Mouse (Mus musculus): Measurements from ENCODE around the gene Mdh2. TPM values are rescaled to one million over a fixed set of nuclear protein-coding genes. Genes with fewer than 3 reads are reported as not detected.

Mdh2 gene
- polyA plus RNA-seq, 1 experiment from 2014 or later = 469 TPM

DNA sequence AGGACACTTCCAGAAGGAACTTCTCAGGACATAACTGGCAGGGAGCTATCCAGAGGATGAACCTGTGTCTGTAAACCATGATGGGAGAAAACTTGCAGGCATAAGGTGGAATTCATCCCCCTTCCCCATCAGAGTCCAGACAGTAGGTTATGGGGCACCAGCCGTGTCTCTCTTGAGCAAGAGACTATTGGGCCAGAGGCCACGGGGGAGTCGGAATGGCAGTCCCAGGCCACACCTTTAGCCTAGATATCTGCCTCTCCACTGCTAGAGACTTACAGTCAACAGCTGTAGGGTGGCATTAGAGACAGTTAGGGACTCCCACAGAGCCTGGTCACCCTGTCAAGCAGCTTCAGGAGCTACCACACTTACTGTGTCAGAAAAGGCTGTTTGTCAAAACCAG is 16.4 kb upstream of the Mdh2 start:
- H3K9ac ChIP-seq (ENCODE audit: low read length) = no peak overlapping the region; the same call in 1 of the 2 replicates
- 62% methylated on average over 3 of the region's 3 CpGs for WGBS
- TF ChIP-seq EP300 (optimal IDR thresholded peaks at IDR 0.05) = no peak
- no peak for TF ChIP-seq CTCF (IDR thresholded peaks at IDR 0.05; ENCODE audit: low read depth)
- no peak overlapping the region for H3K4me3 ChIP-seq (ENCODE audit: low read depth, low read length)
- H3K9me3 ChIP-seq (ENCODE audit: control insufficient read depth, low read length) = no peaks in the 10 kb centered on the region
- no peaks in the 10 kb centered on the region for H3K36me3 ChIP-seq (ENCODE audit: control insufficient read depth, insufficient read depth, low read length)
- ATAC-seq (ENCODE audit: low FRiP score, low TSS enrichment) (no peak), DNase-seq (ENCODE audit: low spot score) (no peak)
- H3K4me1 ChIP-seq (replicated peaks; ENCODE audit: control insufficient read depth, insufficient read depth) = no peaks in the 10 kb centered on the region
- no peak overlapping the region for H3K4me2 ChIP-seq (replicated peaks; ENCODE audit: low read depth)
- no peaks in the 10 kb centered on the region for H3K27me3 ChIP-seq (ENCODE audit: control insufficient read depth, insufficient read depth, low read length)
- no peak overlapping the region for H3K27ac ChIP-seq (replicated peaks)

DNA sequence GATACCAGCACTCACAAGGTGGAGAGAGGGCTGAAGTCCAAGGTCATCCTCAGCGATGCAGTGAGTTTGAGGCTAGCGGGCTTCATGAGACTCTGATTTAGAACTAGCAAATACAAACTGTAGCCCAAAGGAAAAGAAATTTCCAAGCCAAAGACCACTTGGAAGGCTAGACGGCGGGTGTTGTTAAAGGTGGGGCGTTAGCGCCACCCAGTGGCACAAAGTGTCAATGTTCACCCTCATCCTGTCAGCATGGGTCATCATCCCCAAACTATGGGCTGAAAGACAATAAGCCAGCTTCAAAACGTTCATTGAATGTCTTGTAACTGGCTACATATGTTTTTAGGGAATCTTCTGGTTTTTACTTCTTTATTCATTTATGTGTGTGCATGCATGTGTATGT is 14.8 kb upstream of the Mdh2 start:
- no peak overlapping the region for H3K27ac ChIP-seq (replicated peaks)
- H3K9ac ChIP-seq (ENCODE audit: low read length) = no peak overlapping the region
- 3% methylated on average over 7 of the region's 7 CpGs for WGBS
- no peaks in the 10 kb centered on the region for H3K9me3 ChIP-seq (ENCODE audit: control insufficient read depth, low read length)
- DNase-seq (ENCODE audit: low spot score) (peak; percentile 77), ATAC-seq (ENCODE audit: low FRiP score, low TSS enrichment) (no peak)
- no peaks in the 10 kb centered on the region for H3K27me3 ChIP-seq (ENCODE audit: control insufficient read depth, insufficient read depth, low read length)
- no peaks in the 10 kb centered on the region for H3K36me3 ChIP-seq (ENCODE audit: control insufficient read depth, insufficient read depth, low read length)
- no peak overlapping the region for H3K4me3 ChIP-seq (ENCODE audit: low read depth, low read length)
- no peak overlapping the region for H3K4me2 ChIP-seq (replicated peaks; ENCODE audit: low read depth)
- H3K4me1 ChIP-seq (replicated peaks; ENCODE audit: control insufficient read depth, insufficient read depth) = no peaks in the 10 kb centered on the region
- no peak for TF ChIP-seq EP300 (optimal IDR thresholded peaks at IDR 0.05)
- peak; percentile 93 for TF ChIP-seq CTCF (IDR thresholded peaks at IDR 0.05; ENCODE audit: low read depth)

DNA sequence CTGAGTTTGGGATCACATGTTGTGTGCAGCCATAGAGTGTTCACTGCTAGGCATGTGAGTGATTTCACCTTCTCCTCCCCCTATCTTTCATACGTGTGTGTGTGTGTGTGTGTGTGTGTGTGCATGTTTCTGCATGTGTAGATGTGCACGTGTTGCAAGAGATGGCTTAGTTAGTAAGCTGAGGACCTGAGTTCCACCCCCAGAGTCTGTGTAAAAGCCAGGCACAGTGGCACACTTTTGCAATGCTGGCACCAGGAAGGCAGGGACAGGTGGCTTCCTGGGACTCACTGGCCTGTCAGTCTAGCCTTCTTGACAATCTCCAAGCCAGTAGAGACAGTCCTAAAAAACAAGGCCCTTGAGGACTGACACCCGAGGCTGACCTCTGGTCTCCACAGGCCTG is 13.3 kb upstream of the Mdh2 start:
- H3K4me3 ChIP-seq (ENCODE audit: low read depth, low read length) = no peak overlapping the region
- H3K4me1 ChIP-seq (replicated peaks; ENCODE audit: control insufficient read depth, insufficient read depth) = no peaks in the 10 kb centered on the region
- no peak for ATAC-seq (ENCODE audit: low FRiP score, low TSS enrichment)
- TF ChIP-seq CTCF (IDR thresholded peaks at IDR 0.05; ENCODE audit: low read depth) = no peak
- no peak for TF ChIP-seq EP300 (optimal IDR thresholded peaks at IDR 0.05)
- no peaks in the 10 kb centered on the region for H3K36me3 ChIP-seq (ENCODE audit: control insufficient read depth, insufficient read depth, low read length)
- DNase-seq (ENCODE audit: low spot score) = no peak
- no peak overlapping the region for H3K27ac ChIP-seq (replicated peaks)
- 51% methylated on average over 3 of the region's 3 CpGs for WGBS
- no peaks in the 10 kb centered on the region for H3K27me3 ChIP-seq (ENCODE audit: control insufficient read depth, insufficient read depth, low read length)
- no peak overlapping the region for H3K9ac ChIP-seq (ENCODE audit: low read length)
- no peaks in the 10 kb centered on the region for H3K9me3 ChIP-seq (ENCODE audit: control insufficient read depth, low read length)
- H3K4me2 ChIP-seq (replicated peaks; ENCODE audit: low read depth) = no peak overlapping the region

DNA sequence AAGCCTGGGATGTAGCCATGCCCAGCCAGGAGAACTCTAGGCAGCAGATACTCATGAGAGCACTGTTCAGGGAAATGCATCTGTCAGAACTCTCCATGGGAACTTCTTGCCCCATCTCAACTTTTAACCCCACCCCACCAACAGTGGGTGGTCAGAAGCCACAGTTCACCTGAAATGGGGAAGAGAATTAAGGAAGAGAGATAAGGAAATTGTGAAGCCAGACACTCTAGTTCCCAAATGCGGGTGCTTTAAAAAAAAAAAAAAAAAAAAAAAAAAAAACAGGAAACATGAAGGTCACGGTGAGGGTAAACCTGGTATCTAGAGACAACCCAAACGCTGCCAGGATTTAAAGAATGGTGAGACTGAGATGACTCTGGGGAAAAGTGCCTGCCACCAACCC is 5.8 kb upstream of the Mdh2 start:
- Histone ChIP-seq H3K9me3 (ENCODE audit: control insufficient read depth, low read length) (no peaks in the 10 kb centered on the region), H3K27ac (replicated peaks) (no peak overlapping the region), H3K36me3 (ENCODE audit: control insufficient read depth, insufficient read depth, low read length) (no peaks in the 10 kb centered on the region), H3K4me3 (ENCODE audit: low read depth, low read length) (no peak overlapping the region), H3K9ac (ENCODE audit: low read length) (no peak overlapping the region), H3K27me3 (ENCODE audit: control insufficient read depth, insufficient read depth, low read length) (no peaks in the 10 kb centered on the region), H3K4me1 (replicated peaks; ENCODE audit: control insufficient read depth, insufficient read depth) (0 out of 2 replicates have a peak, but pooled peaks cover 1% of the 10 kb centered on the region), H3K4me2 (replicated peaks; ENCODE audit: low read depth) (no peak overlapping the region)
- no peak for TF ChIP-seq EP300 (optimal IDR thresholded peaks at IDR 0.05)
- no peak for TF ChIP-seq CTCF (IDR thresholded peaks at IDR 0.05; ENCODE audit: low read depth)
- ATAC-seq (ENCODE audit: low FRiP score, low TSS enrichment) (no peak), DNase-seq (ENCODE audit: low spot score) (no peak)
- WGBS = 45% methylated on average over 3 of the region's 3 CpGs

GRCm38 (mm10) chr5:135776546-135776945 is 1.7 kb upstream of the Mdh2 start:
- H3K27me3 ChIP-seq (ENCODE audit: control insufficient read depth, insufficient read depth, low read length) = no peaks in the 10 kb centered on the region
- no peak overlapping the region for H3K4me3 ChIP-seq (ENCODE audit: low read depth, low read length)
- no peak overlapping the region for H3K9ac ChIP-seq (ENCODE audit: low read length)
- no peak overlapping the region for H3K4me2 ChIP-seq (replicated peaks; ENCODE audit: low read depth)
- no peak overlapping the region for H3K27ac ChIP-seq (replicated peaks)
- 0 out of 2 replicates have a peak, but pooled peaks cover 9% of the 10 kb centered on the region for H3K4me1 ChIP-seq (replicated peaks; ENCODE audit: control insufficient read depth, insufficient read depth)
- H3K9me3 ChIP-seq (ENCODE audit: control insufficient read depth, low read length) = no peaks in the 10 kb centered on the region
- no peak for DNase-seq (ENCODE audit: low spot score)
- ATAC-seq (ENCODE audit: low FRiP score, low TSS enrichment) = no peak
- H3K36me3 ChIP-seq (ENCODE audit: control insufficient read depth, insufficient read depth, low read length) = no peaks in the 10 kb centered on the region
- no peak for TF ChIP-seq CTCF (IDR thresholded peaks at IDR 0.05; ENCODE audit: low read depth)
- TF ChIP-seq EP300 (optimal IDR thresholded peaks at IDR 0.05) = no peak
- WGBS = 73% methylated on average over 4 of the region's 4 CpGs

DNA sequence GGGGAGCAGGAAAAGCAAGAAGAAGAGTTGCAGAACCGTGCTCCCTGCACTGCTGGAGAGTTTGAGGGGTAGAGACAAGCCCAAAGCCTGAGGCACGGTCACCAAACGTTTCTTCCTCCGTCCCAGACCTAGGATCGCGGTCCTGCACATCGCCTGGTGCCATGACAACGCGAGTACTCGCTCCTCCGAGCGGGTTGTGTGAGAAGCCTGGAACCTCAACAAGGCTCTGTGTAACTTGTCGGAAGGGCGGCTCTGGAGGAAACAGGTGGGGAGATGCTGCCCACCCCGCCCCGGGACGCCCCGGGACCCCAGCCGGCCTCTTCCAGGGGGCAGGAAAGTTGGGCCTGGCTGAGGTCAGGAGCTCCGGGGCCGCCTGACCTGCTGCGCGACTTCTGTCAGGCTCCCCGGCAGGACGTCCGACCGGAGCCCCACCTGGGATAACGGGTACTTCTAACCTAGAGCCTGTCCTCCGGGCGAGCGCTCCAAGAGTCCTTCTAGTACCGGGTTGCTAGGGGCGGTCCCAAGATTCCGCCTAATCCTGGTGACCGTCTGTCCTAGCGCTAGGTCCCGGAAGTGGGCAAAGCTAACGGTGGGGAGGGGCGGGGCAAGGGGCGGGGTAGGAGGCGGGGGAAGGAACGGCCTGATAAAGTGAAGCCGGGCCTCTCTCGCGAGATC is 347 bp upstream of the Mdh2 start, which contains the start of gene Styxl1:
TSS of gene Styxl1 (minus strand) at position 590 of the 675 bp plus-strand sequence.
- Histone ChIP-seq H3K4me1 (replicated peaks; ENCODE audit: control insufficient read depth, insufficient read depth) (0 out of 2 replicates have a peak, but pooled peaks cover 9% of the 10 kb centered on the region), H3K9ac (ENCODE audit: low read length) (peak within 1 kb of the TSS; percentile 96), H3K9me3 (ENCODE audit: control insufficient read depth, low read length) (no peaks in the 10 kb centered on the region), H3K27ac (replicated peaks) (peak within 1 kb of the TSS; percentile 97), H3K4me3 (ENCODE audit: low read depth, low read length) (peak within 1 kb of the TSS; percentile 68), H3K4me2 (replicated peaks; ENCODE audit: low read depth) (peak within 1 kb of the TSS; percentile 83), H3K36me3 (ENCODE audit: control insufficient read depth, insufficient read depth, low read length) (0 out of 2 replicates have a peak, but pooled peaks cover 3% of the 10 kb centered on the region), H3K27me3 (ENCODE audit: control insufficient read depth, insufficient read depth, low read length) (no peaks in the 10 kb centered on the region)
- DNase-seq (ENCODE audit: low spot score) = no peak
- WGBS = under 1% methylated on average over 43 of the region's 45 CpGs
- peak; percentile 22 for ATAC-seq (ENCODE audit: low FRiP score, low TSS enrichment)
- TF ChIP-seq CTCF (IDR thresholded peaks at IDR 0.05; ENCODE audit: low read depth) = no peak
- no peak for TF ChIP-seq EP300 (optimal IDR thresholded peaks at IDR 0.05)

Data from stomach, postnatal 0 days (tissue).